Mouse (Mus musculus): ENCODE results near the gene Usp32.
"Not testable (repeated sequence)": the region's sequence is repeated elsewhere in the genome, so short reads cannot be mapped to it uniquely, and the experiment has no call there.

Usp32 gene

DNA sequence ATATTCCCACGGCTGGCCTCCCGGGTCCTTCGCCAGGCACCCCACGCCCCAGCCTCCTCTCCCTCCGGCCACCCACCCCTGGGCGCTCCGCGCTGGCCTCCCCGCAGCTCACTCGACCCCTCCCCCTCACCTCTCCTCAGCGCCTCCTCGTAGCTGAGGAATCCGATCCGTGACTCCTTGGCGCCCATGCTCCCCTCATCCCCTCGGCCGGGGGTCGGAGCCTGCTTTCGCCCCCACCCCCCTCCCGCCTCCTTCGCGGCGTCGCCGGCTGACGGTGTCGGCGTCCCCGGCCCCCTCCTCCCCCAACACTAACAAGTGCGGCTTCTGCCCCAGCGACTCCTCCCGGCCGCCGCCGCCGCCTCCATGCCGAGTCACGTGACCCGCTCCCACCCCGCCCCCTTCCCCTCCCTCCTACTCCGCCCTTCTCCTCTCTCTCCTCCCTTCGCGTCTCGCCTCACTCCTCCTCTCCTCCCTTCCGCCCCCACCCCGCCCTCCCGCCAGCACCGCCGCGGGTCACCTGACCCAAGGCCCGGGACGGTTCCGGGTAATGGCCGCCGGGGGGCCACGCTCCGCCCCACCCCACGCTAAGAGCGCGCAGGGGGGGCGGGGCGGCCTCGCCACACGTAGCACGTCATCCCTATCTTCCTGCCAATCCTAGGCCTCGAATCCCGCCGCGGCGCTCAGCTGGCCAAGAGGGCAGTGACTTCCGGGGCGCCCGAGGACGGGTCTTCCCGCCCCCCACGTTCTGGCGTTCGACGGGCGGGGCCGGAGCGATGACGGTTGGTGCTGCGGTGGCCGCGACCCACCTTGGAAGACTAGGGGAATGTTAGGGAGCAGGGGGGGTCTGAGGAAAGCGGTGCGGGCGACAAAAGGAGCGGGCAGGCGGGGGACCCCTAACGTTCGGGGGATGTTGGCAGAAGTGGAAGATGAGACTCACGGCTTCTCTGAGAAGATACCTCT lies at the start of gene Usp32:
TSS of gene Usp32 (minus strand) at position 581 of the 960 bp plus-strand sequence.
- peak; percentile 99 for DNase-seq (ENCODE audit: low read depth, low spot score)

DNA sequence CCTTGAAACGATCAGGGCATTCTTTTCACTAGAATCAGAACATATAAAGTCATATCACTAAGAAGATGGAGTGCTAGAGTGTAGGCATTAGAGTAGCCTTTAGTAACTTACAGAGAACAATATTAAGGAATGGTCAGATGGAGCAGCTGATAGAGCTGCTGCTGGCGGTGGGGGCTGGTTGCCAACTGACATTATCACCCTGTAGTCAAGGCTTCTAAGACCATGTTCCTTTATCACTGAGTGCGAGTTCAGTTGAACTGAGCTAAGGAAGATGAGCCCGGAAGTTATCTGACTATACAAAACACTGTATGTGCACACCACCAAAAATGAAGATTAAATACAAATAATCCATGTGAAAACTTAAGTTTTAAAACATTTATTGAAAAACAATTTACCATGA lies 49.1 kb upstream of the Usp32 start:
- DNase-seq (ENCODE audit: low read depth, low spot score): no peak

DNA sequence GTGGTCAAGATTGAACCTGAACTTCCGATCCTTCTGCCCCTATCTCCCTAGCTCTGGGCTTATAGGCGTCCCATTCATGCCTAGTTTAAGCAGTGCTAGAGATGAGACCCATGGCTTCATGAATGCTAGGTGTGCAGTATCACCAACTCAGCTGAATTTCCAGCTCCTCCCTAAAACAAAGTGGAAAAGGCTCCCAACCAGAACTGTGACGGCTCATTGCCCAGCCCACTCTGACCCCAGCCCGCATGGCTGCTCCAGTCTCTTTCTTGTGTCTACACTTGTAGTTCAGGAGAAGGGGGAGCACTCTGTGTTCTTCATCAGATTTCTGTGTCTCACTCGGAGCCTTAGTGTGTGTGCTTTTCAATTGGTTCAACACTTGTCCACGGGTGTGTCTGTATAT lies 44.9 kb upstream of the Usp32 start:
- DNase-seq (ENCODE audit: low read depth, low spot score): no peak

DNA sequence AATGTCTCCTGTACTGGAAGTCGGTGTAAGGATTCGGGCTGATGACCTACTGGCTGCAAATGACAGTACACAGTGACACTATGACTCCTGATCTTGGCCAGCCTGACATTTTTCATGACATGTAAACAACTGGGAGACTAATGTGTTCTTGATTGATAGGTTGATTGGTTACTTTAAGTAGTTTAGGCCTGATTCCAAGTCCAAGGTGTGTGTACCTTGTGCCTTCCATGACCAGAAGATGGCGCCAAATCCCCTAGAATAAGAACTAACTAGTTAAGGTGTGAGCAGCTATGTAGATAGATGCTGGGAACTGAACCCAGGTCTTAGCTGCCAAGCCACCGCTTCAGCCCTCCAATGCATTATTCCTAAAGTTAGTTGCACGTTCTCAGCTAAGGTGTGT lies 44.1 kb upstream of the Usp32 start:
- peak; percentile 71 for DNase-seq (ENCODE audit: low read depth, low spot score)

DNA sequence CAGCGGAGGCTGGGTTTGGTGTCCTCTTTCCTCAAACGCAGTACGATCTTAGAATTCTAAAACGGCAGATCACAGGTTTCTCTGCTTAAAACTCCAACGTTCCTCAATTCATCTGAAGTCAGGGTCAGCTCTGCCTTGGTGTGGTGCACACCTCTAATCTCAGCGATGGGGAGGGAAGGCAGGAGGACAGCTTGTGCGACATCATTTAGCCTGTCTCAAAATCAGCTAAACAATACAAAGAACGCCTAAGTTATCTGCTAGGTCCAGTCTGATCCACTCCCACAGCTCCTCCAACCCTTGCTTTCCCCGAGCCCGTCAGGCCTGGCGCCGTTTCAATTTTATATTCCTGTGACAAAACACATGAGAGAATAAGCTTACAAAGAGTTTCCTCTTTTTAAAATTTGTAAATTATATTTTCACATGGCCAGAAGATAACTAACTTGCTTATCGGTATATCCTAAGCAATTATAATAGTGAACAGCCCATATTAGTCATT lies 43.4 kb upstream of the Usp32 start:
- no peak for DNase-seq (ENCODE audit: low read depth, low spot score)

DNA sequence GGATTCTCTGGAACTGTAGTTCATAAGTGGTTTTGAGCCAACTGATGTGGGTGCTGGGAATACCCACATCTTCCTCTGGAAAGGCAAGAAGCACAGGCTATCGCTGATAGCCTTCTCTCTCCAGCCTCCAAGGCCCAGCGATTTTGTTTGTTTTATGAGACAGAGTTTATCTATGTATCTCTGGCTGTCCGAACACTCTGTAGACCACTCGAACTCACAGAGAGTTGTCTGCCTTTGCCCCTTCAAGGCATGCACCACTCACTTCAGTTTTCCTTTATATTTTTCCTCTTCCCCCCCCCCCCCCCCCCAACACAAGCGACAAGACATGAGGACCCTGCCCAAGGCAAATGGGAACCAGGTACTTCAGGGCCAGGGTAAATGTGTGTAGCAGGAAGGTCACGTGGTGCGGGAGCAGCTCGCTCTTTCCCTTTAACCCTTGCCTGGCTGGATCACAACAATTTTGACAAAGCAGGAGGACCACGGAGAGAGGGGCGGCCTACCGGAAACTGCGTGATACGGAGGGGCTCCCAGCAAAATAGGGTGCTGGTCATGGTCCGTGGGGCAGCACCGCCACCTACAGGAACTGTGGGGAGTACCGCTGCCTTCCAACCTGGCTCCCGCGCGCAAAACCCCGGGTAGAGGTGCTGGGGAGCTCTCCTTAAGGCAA lies 42.8 kb upstream of the Usp32 start:
- peak; percentile 63 for DNase-seq (ENCODE audit: low read depth, low spot score)

DNA sequence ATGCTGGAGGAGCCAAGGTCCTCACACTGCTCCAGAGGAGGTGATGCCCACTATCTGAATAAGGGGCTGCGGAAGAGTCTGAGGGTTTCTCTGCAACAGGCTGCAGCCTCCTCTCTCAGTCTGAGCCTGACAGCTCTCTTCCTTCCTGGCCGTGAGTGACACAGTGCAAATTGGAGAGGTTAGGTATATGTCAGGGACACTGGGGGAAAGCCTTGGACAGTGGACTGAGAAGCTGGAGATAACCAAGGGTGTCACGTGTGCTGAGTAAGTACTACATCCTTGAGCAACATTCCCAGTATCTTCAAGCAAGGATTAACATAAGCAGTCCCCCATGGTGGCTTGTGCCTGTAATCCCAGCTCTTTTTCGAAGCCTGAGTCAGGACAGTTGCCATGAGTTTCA lies 38.5 kb upstream of the Usp32 start:
- DNase-seq (ENCODE audit: low read depth, low spot score): no peak

DNA sequence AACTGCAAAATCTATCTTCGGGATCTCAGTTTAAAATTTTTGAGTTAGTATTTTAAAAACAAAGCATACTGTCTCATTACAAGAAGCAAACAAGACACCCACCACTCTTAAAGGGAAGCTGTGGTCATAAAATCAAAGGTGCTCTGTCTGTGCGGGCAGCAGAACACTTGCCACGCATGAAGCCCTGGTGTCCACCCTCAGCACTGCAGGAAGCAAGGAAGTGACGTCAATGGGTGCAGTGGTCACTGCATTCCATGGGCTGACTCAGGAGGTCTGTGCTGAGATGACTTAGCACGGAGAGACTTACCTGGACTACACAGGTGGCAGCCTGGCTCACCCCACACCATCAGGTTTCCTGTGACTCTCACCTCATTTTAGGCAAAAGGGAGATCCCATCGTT lies 37.8 kb upstream of the Usp32 start:
- DNase-seq (ENCODE audit: low read depth, low spot score): no peak

DNA sequence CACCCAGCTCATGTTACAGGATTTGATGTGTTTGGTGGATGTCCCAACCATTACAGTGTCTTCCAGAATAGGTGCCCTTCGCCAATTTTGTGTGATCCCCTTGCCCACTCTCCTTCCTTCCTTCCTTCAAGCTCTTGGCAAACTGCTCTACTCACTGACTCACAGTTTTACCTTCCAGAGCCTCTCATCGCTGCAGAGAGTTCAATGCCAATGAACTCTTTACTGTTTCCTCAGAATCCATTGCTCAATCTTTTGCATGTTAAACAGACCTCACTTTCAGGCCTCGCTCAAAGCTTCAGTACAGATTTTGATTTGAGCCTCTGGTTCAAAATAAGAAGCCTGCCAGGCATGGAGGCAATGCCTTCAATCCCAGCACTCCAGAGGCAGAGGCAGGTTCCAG lies 36.0 kb upstream of the Usp32 start:
- no peak for DNase-seq (ENCODE audit: low read depth, low spot score)

DNA sequence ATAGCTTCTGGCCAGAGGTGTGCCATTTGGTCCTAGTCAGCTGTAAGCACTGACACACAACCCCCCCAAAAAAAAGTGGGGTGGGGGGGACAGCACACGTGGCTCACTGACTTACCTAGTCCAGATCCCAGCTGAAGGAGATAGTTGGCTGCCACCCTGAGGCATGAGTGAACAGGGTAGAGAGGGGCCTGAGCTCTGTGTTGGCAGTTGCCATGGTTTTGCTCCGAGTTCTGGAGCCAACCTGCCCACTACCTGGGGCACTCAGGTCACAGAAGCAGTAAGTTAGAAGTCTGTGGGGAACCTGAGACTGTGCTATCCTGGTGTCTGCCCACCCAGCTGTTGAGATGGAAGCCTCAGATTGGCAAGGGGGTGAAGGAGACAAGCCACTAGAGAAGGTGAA lies 30.9 kb upstream of the Usp32 start:
- no peak for DNase-seq (ENCODE audit: low read depth, low spot score)

DNA sequence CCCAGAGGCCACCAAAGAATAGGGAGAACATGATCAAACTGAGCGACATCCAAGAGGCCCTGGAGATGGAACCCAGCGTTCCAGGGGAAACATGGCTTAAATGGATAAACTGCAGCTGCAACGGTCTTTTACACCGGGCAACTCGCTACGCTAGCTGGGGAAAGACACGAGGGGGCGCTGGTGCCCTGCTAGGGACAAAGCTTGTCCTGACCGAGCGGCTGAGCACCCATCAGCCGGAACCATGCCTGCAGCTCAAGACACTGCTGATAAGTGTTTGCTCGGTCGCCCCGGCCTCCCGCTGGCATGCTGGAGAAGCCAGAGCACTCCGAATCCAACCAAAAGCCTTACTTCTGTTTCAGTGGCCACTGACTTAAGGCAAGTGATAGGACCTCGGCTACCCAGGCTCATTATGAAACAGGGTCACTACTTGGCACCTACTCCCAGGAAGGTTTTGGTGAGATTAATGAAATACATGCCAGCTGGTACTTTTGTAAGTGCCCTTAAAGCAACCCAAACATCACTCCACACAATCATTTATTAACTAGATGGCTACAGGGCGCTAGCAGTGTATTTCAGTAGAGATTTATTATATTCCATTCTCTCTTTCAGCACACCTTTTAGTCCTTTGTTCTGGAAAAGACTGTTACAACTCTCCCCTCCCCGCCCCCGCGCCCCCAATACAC lies 30.2 kb upstream of the Usp32 start, which contains the start of gene 1700125H20Rik:
TSS of gene 1700125H20Rik (plus strand) at position 347 of the 683 bp plus-strand sequence.
- peak; percentile 76 for DNase-seq (ENCODE audit: low read depth, low spot score)

DNA sequence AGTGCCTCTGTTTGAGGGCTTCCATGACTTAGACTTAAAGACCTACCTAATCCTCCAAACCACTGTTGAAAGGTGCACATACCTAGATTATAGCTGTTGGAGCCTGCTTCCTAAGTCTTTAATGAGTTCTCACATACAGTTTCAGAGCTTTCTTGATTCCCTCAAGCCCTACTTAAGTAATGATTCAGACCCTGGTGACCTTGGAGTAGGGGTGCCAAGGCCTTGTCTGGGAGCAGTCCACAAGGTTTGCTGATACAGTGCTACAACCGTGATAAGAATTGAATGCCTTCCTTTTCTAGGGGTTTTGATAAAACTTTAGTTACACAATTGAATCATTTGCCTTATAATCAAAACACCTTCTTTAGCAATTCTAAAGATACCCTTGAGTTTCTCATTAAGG lies 27.5 kb upstream of the Usp32 start:
- DNase-seq (ENCODE audit: low read depth, low spot score): no peak

DNA sequence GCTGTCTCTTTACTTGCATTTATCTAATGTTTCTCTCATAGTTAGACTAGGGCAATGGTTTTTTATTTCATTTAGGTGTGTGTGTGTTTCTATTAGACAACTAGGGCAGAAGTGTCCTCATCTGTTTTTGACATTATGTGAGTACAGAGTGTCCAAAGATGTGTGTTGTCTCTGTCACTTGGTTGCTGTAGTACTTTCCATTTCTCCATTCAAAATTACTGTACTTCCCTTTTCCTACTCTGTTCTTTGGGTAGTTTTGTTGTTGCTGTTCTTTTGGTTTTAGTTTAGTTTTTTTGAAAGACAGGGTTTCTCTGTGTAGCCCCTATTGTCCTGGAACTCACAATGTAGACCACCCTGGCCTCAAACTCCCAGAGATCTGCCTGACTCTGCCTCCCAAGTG lies 24.4 kb upstream of the Usp32 start:
- no peak for DNase-seq (ENCODE audit: low read depth, low spot score)

DNA sequence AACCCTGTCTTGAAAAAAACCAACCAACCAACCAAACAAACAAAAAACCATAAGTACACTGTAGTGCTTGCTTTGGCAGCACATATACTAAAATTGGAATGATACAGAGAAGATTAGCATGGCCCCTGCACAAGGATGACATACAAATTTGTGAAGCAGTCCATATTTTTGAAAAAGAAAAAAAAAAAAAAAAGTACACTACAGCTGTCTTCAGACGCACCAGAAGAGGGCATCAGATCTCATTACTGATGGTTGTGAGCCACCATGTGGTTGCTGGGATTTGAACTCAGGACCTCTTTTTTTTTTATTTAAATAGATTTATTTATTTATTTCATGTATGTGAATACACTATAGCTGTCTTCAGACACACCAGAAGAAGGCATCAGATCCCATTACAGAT lies 23.1 kb upstream of the Usp32 start:
- not testable (repeated sequence) for DNase-seq (ENCODE audit: low read depth, low spot score)

DNA sequence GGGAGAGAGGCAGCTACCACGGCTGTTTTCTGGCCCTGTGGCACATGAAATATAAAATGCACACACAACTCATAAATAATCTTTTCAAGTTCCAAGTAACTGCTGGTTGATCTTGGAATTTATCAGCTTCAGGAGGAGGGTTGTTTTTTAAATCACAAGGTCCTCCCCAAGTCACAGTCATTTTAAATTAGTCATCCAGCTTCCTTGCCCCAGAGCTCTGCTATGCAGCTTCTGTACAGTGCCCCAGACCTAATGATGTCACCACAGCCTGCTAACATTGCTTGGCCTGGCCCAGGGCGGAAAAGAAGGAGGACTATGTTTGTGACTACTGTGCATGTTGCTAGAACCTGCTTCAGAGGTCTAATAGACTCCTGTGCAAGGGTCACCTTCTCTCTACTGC lies 17.3 kb upstream of the Usp32 start:
- no peak for DNase-seq (ENCODE audit: low read depth, low spot score)

DNA sequence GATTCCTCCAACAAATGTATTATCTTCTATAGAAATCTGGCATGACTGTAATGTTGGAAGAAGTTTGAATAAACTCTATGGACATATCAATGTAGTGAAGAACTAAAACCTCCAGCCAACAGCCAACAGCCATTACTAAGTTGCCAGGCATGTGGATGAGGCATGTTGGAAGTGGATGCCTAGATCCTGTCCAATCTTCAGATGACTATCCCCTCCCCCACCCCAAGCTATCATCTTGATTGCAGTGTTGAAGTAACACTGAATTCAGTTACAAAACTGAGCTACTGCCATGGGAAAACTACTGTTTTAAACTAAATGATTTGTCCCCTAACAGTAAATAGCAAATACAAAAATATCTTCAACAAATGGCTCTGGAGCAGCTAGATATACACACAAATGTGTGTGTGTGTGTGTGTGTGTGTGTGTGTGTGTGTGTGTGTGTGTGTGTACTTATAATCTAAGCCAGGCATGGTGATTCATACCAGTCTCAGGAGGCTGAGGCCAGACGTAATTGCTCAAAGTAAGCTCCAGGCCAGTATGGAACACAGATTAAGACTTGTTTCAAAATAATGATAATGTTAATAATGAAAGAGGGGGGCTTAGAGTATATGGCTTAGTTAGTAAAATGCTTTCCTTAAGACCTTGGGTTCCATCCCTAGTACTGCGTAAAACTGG lies 12.4 kb upstream of the Usp32 start:
- DNase-seq (ENCODE audit: low read depth, low spot score): no peak

DNA sequence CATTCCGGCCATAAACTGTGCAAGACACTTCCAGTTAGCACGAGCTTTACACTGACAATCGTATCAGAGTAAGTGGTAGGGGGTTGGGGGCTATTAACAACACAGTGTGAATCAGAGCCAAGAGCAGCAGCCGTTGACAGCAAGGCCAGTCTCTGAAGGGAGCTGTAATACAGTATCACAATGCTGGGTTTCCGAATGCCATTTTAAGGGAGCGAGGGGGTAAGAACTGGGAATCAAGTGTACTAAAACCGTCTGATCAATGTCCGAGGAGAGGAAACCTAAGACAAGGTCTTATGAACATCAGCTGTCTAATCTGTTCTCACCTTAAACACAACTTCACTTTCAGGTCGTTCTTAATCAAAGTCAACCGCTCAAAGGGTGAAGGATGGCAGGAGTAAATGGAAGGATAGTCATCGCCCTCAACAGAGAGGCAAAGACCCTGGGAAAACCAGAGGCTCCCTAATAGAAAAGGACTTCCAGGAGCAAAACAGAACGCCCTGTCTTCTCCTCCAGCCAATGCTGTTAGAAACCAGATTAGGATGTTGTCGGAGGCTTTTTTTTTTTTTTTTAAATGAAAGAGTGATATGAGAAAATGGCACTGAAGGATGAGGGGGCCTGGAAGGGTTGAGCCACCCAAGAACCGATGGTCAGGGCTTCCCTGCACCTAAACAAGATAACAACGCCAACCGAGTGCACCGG lies 1.0 kb downstream of the Usp32 start:
- peak; percentile 36 for DNase-seq (ENCODE audit: low read depth, low spot score)

DNA sequence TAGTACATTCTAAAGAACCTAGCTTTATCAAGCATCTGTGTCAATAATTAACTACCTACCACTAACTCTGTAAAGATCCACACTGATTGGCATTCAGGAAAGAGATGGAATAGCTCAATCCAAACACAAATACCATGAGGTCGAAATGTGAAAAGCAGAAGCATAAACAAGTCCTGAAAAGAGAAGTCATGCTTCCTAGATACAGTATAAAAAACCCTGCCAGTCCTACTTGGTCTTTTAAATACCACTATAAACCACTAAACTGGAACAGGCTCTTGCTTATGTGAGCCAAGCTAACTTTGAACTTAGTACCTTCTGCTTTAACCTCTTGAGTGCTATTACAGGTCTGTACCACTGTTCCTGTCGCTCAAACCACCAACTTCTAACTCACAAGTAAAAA lies 8.4 kb downstream of the Usp32 start:
- no peak for DNase-seq (ENCODE audit: low read depth, low spot score)

DNA sequence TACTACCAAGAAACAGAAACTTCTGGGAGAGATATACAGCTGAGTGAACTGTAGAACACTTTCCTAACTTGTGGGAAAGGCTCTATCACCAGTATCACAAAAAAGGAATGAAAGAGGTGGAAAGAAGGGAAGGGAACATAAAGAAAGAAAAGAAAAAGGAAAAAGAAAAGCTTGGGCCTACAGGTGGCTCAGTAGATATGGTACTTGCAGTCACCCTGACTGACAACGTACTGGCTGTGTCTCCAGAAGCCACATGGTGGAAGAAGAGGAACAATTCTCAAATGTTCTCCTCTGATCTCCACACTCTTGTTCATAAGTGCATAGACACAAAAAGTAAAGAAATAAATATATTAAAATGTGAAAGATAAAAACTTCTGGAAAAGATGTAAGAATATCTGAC lies 11.1 kb downstream of the Usp32 start:
- no peak for DNase-seq (ENCODE audit: low read depth, low spot score)

DNA sequence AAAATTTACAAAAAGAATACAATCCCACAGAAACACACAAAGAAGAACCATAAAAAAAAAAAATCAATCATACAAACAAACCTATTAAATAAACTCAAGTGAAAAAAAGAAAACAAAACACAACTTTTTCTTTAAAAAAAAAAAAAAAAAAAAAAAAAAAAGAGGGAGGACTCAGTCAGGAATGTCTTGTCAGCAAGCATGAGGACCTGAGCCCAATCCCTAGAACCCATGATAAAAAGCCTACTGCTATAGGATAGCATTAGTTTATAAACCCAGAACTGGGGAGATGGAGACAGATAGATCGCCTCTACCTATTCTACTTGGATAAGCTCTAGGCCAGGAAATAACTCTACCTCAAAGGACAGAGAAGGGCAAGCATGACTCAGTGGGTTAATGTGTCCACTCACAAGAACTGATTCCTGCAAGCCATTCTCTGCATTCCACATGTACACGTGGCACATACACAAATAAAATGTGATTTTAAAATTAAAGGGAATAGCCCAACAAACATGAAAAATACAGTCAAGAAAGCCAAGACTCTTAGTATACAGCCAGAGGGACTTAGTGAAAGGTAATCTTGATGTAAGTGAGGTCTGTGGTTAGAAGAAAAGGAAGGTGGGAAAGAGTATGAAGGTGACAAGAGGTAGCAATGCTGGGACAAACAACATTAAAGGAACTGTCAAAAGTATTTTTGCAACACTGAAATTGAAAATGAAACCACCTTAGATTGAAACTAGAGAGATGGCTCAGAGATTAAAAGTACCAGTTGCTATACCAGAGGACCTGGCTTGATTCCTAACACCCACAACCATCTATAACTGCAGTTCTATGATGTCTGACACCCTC lies 13.5 kb downstream of the Usp32 start:
- DNase-seq (ENCODE audit: low read depth, low spot score): peak; percentile 75

Data from CD4-positive helper T cell, adult 2 months (primary cell).